Mouse (Mus musculus) layer of hippocampus, postnatal 36 days (tissue): ENCODE measurements around the gene Zfr2. TPM values are rescaled to one million over a fixed set of nuclear protein-coding genes. Genes with fewer than 3 reads are reported as not detected.

ENCODE experiments used
- DNase-seq, 2 experiments: peaks; one replicate each; pipeline ENCODE4 v3.0.0; 2022
- total RNA-seq, 2 experiments: library from RNA; stranded (reverse); gene quantifications; 2 replicates each; pipeline ENCODE4 v1.2.3; 2021

Gene Zfr2
- total RNA-seq, 2 experiments from 2014 or later = 65.7 to 70.0 TPM

DNA sequence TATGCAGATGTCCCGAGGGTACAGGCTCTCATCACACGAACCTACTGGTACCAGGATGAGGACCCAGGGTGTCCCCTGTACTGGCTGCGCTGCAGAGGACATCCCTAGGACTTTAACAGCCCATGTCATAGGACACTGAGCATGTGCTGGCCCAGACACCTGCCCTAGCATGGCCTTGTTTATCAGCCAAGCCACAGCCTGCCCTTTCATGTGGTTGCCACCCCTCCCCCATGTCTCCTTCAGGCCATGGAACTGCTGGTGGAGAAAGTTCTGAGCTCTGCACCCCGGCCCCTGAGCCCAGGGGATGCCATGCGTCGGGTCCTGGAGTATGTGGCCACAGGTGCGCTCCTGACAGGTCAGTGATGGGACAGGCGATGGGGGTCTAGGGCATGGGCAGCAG, 16.5 kb downstream of the Zfr2 start:
- no peak for DNase-seq

DNA sequence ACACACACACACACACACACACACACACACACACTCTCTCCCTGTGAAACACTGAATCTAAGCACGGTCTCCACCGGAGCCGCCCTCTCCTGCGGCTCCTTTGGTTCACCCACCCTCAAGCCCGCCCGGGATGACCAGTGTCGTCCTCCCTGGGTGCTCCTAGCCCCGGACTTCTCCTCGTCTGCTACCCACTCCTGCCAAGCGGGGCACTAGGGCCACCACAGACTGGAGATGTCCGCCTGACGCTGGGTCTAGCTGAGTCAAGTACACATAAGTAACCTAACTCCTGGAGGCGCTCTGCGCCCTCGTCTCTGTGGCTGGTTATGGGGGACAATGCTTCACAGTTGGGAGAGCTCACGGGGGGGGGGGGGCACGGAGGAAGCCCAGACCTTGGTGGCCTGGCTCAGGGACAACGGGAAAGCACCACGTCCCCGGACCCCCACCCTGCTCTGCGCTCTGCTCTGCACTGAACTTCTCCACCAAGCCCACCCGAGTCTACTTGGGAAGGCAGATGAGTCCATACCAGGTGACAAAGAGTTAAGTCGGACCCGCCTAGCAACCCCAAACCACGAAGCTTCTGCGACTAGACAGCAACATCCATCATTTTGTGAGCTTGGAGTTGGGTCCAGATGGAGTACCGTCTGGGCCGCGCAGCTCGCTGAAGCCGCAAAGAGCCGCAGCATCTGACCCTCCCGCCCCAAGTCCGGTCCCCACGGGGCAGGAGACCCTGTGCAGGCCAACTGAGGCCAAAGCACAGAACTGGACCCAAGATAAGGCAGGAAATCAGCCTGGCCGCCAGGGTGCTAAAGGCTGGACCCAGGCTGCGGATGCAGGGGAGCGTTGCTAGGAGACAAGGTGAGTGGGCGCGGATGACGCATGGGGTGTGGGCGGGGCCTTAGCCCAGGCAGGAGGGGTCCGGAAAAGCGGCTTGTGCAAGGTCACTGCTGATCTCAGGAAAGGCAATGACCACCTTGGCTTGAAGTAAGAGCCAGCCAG, 19.8 kb downstream of the Zfr2 start, which contains the start of gene Matk:
Gene Matk, plus strand, starts transcription at position 512 of the 996 bp plus-strand sequence.
- DNase-seq = peak; percentile 88 to 89

DNA sequence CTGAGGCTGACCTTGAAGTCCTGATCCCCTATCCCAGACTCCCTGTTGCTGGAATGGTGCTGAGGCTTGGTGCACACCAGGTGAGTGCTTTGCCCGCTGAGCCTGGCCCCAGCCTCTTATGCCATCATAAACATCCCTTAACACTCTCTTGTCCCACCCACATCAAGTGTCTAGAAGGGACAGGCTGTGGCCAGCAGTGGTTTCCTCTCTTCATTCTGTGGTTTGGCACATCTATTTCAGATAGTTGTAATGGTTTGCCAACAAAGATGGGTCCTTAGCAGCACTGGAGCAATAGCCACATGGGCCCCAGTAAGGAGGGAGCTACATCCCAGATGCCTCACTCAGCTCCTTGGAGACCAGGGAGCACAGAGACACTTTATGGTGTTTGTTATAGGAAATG, 21.9 kb downstream of the Zfr2 start:
- DNase-seq = no peak

DNA sequence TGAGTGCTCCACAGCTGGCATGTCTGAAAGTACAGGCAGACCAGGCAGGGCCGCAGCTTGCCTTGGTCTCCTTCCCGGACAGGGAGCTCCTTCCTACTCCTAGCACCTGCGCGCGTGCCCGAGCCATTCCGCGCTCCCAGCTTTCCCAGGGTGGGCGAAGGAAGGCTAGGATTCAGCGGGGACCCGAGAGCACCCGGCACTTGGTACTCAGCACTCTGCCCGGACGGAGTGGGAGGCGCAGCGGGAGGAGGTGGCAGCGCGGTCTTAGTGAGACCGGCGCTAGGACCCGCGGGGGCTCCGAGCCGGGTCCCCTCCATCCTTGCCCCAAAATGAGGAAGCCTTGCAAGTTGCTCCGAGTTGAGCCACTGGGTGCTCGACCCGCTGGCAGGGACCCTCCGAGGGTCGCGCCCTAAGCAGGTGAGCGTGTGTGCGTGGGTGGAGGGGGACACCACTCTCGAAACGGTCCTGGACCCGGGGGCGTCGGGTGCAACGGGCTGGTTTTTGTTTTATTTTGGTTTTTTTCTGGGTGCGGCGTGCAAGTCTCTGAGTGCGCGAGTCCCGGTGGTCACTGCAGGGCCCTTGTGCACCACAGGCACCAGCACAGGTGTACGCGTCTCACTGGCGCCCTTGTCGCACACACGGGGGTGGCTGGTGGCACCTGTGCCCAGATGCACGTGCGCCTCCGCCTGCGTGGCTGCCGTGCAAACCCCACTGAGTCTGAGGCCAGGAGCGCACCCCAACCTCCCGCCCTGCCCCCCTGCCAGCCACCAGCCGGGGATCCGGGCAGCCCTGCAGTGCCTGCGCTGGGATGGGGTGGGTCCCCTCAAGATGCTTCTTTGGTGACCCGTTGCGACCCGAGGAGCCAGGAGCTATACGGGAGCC, 24.4 kb downstream of the Zfr2 start:
- peak; percentile 63 to 66 for DNase-seq

DNA sequence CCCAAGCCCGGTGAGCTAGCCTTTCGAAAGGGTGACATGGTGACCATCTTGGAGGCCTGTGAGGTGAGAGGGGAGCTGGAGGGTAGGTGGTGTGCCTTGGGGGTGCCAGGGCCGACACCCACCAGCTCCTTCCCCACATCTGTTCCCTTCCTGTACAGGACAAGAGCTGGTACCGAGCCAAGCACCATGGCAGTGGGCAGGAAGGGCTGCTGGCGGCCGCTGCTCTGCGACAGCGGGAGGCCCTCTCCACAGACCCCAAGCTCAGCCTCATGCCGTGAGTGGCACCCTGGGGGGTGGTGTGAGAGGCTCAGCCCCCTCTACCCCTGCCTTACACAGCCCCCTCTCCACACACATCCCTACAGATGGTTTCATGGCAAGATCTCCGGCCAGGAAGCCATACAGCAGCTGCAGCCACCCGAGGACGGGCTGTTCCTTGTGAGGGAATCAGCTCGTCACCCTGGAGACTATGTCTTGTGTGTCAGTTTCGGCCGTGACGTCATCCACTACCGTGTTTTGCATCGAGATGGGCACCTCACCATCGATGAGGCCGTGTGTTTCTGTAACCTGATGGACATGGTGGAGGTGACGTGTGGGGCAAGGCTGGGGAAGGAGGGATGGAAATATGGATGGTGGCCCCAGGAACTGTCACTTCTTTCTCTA, 26.4 kb downstream of the Zfr2 start:
- DNase-seq = no peak

DNA sequence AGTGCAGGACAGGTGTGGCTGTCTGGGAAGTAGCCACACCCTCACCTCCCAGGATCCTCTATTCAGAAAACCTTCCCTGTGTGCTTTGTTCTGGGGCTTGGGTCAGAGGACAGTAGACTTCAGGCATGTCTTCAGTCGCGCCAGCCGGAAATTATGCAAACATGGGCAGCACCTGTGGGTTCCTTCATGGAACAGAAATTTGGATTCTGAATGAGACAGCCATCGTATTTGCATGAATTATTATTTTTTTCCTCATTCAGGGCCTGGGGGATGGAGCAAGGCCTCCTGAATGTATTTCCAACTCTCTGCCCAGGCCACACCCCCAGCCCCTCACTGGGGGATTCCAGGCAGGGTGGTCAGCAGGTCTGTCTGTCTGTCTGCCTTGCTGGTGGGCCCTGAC, 28.1 kb downstream of the Zfr2 start:
- no peak for DNase-seq

DNA sequence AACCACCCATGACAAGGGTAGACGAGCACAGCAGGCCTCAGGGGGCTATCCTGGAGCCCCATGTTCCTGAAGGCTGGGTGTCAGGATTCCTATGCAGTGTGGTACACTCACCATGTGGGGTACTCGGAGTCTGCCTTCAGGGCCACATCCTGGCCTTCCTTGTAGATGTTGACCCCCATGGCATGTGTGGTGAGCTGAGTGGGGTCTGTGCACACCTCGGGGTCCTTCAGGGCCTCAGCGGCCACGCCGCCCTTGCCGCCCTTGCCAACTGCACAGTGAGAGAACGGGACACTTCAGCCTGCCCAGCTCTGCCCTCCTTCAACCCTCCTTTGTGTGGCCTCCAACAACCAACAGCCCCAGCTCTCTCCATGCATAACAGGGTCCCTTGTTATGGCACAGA, 32.6 kb downstream of the Zfr2 start:
- no peak for DNase-seq

DNA sequence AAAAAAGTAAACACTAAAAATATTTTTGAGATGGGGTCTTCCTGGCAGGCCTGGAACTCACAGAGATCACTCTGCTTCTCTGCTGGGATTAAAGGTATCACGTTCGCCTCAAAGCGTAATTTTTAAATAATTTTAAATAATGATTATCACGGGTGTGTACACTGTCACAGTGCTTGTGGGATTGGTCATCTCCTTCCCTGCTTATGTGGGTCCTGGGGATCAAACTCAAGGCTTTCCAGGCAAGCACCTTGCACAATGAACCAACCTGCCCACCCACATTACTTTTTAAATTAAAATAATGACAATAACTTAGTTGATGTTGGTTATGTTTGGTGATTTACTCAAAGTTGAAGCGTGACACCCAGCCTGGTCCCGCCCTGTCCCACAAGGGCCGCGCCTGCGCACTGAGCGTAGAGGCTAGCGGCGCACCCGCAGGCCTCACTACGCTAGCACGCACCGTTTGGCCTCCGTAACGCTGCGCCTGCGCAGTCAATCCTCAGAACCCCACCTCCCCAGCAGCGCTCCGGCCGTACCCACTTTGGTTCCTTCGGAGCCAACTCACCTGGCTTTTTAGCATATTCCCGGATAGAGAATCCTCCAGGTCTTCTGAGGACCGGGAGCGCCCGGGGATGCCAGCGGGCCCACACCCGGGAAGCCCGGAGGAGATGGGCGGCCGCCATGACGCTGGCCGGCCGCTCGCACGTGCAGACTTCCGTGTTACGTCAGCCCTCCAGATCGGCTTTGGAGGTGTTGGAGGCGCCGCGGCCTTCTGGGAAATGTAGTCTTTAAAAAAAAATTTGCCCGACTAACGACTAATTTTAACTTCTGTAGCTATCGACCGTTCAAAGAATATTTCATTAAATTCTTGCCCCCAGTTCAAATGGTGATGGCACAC, 33.5 kb downstream of the Zfr2 start, which contains the start of the genes Mrpl54 and Apba3:
Gene Mrpl54, minus strand, starts transcription at position 724 of the 895 bp plus-strand sequence.
Gene Apba3, plus strand, starts transcription at position 750 of the 895 bp plus-strand sequence.
- DNase-seq = peak; percentile 95 to 96

DNA sequence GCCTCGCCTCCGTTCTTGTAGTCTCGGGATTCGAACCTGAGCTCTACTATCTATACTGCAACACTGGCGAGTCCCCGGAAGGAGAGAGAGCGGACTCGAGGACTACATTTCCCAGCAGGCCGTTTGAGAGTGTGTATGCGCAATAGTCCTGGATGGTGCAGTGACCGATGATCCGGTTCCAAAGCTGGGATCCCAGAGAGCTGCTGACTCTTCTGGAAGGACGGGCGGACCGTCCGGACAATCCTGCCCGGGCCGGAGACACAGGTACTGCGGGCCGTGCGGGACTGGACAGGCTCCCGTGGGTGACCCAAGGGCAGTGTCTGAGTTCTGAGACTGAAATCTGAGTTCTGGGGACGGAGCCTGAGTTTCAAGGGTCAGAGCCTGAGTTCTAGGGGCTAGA, 35.1 kb downstream of the Zfr2 start:
- DNase-seq = peak; percentile 79 to 82

DNA sequence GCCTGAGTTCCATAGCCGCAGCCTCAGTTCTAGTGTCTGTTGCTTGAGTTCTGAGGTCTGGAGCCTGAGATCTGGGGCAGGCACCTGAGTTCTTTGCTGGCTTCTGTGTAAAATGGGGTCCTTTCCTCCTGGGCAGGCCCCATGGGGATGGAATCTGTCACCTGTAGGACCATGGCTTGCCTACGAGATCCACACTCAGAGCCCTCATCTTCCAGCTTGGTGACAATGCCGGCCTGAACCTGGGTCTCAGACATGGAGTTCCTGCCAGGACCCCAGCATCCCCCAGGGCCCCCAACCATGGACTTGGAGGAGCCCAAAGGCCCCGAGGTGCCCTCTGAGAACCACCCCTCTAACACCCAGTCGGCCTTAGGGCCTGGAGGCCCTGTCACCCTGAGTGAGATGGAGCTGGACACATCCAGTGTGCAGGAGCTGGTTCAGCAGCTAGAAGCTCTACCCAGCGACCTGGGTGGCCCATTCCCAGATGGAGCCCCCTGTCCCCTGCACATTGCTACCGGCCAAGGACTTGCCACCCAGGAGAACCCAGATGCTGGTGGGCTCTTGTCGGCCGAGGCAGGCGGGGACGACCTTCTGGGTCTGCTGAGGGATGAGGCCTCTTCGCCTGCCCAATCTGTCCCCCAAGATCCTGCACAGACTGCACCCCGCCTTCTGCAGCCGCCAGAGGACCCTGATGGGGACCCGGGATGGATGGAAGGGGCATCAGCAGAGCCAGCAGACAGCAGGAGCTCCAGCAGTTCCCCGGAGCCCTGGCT, 35.9 kb downstream of the Zfr2 start:
- DNase-seq = no peak

DNA sequence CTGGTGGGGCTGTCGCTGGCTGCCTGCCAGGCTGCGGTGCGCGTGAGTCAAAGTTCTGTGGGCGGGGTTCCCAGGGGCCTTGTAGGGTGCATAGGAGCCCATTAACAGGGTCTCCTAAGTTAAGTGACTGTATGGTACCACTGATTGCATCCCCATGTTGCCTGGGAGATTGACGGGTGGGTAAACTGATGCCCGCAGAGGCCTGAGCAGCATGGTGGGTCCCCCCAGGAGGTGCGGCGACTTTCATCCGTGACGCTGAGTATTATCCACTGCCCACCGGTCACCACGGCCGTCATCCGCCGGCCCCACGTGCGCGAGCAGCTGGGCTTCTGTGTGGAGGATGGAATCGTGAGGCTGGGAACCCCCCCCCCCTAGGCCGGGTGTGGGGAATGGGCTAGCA, 39.4 kb downstream of the Zfr2 start:
- no peak for DNase-seq

DNA sequence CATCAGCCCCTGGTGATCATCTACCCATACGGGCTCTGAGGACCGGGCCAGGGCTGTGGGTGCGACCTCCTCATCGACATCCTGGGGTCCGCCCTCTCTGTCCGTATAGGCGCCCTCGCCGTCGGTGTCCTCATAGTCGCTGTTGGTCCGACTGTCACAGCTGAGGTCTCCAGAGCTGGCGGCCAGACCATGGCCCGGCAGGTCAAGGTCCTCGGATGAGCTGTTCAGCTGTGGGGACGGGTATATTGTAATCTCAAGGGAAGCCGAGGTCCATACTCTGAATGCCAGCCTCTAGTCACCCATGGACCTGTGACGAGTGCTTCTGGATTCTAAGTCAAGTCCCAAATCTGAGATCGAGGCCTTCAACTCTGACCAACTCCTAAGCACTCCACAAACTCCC, 40.9 kb downstream of the Zfr2 start:
- DNase-seq = no peak

DNA sequence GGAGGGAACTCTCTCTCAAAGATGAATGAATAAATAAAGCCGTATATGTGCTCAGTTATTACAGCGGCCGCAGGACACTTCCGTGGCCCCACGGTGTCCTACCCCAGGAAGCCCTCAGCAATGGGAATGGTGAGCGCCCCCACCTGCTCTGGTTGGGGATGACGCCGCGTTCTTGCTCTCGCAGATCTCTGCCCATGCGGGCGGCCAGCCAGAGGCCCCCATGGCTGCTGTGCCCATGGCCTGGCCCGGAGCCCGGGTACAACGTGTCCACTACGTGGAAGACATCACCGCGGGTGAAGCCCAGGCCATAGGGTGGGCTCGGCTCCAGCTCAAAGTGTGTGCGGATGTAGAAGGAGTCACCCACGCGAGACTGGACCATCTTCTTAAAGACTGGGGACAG, 44.7 kb downstream of the Zfr2 start:
- DNase-seq = no peak

DNA sequence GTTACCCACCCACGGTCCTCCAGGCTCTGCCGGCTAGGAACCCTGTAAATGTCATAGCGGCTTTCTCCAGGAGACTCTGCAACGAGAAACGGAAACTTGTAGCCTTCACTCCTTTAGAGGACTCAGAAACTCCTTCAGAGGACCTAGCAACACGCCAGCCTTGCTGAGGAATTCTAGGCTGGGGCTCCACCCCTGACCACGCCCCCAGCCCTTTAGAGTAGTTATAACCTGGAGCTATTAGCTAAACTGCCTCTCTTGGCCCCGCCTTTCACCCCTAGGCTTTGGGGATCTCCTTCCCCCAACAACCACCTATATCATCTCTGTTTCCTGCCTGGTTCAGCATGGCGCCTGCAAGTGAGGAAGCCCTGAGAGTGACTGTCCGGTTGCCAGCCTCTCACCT, 46.5 kb downstream of the Zfr2 start:
- no peak for DNase-seq

DNA sequence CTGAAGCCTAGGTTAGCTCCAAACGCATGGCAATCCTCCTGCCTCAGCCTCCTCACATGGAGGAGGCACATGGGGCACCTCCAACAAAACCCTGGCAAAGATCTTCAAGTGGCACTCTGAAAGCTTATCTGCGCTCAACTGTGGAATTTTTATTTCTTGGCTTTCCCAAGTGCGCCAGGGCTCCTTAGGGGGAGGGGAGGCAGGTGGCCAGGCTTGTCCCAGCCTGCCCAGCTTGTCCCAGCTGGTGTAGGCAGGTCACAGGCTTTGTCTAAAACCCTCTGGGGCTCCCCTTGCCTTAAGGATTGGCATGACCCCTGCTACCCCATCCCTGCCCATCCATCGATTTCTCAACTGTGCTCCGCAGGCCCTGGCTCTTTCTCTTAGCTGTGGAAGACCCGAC, 51.2 kb downstream of the Zfr2 start:
- DNase-seq = no peak

DNA sequence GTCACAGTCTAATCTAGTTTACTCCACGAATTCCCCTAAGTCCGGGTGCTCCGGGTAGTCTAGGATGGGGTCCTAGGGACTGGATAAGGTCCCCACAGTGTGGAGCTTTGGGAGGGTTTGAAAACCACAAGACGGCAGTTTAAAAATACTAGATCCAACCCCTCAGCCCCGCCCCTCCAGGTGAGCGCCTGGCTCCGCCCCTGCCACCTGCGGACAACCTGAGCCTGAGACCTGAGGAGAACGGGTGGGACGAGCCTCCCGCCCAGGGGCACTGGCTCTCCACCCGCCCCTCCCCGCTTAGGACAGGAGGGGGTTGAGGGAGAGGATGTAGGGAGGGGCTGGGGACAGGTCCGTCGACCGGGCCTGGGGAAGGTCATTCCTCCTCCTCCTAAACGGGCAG, 51.8 kb downstream of the Zfr2 start:
- DNase-seq = no peak

DNA sequence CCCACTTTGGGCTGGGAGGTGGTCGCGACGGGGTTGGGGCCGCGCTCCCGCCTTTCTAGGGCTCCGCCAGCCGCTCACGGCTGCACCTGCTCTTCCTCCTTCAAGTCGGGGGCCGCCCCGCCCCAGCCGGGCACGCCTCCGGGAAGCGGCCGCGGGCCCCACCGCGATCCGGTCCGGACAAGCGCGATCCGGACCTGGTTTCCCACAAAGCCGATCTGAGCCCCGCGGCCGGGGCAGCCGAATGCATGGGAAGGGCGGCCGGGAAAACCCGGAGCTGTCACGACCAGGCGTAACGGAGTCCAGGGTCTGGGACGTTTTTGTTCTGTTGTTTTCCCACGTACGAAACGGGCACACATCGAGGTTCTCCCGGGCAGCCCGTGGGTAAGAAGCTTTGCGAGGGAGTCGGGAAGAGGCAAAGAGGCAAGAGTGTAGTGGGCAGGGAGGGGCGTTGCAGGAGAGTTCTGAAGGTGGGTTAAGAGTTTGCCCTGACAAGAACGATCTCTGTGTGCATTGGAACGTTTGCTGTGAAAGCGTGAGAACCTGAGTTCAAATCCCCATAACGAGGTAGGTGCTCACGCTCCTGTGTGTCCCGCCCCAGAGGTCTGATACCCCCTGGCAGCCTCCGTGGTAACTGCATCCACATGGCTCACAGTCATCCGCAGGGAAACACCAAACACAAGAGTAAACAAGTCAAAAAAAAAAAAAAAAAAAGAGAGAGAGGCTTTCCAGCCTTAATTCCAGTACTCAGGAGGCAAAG, 52.9 kb downstream of the Zfr2 start:
- peak; percentile 80 to 81 for DNase-seq

DNA sequence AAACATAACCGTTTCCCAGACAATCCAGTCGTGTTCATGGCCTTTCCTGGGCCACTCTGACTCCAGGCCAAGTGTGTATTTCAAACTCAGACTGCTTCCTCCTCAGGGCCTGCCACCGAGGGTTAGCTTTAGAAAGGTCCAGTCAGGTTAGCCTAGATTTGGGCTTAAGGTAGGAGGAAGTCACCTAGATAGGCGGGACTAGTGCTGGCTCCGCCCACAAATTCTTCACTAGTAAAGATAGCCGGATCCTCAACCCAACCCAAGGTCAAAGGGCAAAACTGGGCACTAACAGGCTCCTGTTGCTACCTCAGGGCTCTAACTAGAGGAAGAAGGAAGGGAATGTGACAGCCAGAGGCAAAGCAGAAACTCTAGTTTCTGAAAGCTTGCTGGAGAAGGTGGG, 53.6 kb downstream of the Zfr2 start:
- DNase-seq = no peak

DNA sequence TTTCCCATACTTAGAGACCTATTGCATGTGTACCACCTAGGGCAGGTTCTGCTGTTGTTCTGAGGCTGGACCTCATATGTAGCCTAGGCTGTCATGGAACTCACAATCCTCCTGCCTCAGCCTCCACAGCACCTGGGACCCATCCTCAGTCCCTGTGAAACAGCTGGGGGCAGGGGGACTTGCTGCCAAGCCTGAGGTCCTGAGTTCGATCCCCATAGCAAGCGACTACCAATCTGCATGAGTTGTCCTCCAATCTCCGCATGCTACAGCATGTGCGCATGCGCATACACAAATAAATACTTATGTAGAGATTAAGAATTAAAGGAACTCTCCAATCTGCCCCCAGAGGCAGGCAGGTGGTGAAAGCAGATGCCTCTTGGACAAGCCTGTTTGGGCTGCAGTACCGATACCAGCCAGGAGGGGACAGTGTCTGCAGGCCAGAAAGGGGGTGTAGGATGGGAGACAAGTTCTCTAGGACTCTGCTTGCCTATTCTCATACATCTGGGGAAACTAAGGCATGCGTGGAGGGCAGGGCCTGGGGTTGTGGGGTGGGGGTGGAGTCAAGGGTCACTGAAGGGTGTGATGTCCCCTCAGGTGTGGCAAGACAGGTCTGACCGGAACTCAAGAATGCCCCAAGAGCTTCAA, 54.7 kb downstream of the Zfr2 start:
- no peak for DNase-seq
